Mouse (Mus musculus) thymus, adult 18-20 months (tissue): ENCODE results near the gene Psap.
A peak's percentile ranks its signal among the peaks of the same experiment; 100 is the strongest.

Experiments
- DNase-seq, 2 experiments: peaks; one replicate each; pipeline ENCODE4 v3.0.0; 2022; ENCODE audit warnings: mixed read lengths in 2 of 2

Psap gene

GRCm38 (mm10) chr10:60350077-60350804 lies 72.8 kb downstream of the Psap start:
- DNase-seq = no peak

GRCm38 (mm10) chr10:60350805-60351167 lies 73.4 kb downstream of the Psap start:
- DNase-seq = peak; percentile 59 to 74

- no peak for DNase-seq
Measured at GRCm38 (mm10) chr10:60351248-60351647, 73.8 kb downstream of the Psap start.

DNA sequence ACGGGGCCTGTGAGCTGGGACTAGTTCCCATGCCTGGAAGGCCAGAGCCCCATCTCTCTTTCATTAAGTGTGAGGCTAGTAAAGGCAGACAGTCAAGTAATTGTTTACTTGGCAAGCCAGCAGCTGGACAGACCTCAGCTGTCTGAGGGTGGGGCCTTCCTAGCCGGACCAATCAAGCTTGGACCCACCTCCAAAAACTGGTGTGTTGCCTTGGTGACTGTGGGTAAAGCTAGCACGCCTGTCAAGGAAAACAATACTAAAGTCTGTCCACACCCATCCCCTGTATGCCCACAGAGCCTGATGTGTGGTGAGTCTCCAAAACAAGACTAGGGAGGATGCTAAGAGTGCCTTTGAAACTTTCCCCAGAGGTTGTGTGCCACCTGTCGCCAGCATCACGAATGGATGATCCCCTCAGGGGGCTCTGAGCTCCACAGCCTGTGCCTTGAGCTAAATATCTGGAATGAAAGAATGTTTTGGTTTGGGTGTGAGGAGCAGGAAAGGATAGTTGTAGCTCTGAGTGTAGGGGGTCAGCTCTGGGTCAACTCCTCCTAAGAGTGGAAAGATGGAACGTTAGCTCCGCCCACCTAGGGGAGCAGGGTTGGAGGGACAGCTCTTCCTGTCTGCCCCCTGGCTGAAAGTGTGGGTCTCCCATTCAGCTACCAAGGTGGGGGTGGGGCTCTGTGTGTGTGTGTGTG lies 74.5 kb downstream of the Psap start:
- DNase-seq = no peak
